Mouse (Mus musculus) hindbrain, embryonic 14.5 days (tissue): ENCODE measurements around the gene Ube2u. TPM values are rescaled to one million over a fixed set of nuclear protein-coding genes. Genes with fewer than 3 reads are reported as not detected.
"Not testable (repeated sequence)": the region's sequence is repeated elsewhere in the genome, so short reads cannot be mapped to it uniquely, and the experiment has no call there.

ENCODE experiments used
- ATAC-seq: fragments of 200-750 bp; cut with Nextera tagmentation; 2 replicates; pipeline ENCODE4 v1.8.0; 2017; ENCODE audit warnings: moderate number of reproducible peaks, mild to moderate bottlenecking, moderate TSS enrichment, moderate library complexity; ENCODE audit not compliant: low FRiP score
- DNase-seq: peaks from one replicate; pipeline ENCODE4 v3.0.0-alpha.2; 2015; ENCODE audit warnings: low spot score
- H3K27ac ChIP-seq: fragments of 300-500 bp; sonication (generic); 2 replicates; pipeline ENCODE4 v1.5.1; 2014; ENCODE audit warnings: mild to moderate bottlenecking, moderate library complexity
- H3K27me3 ChIP-seq: fragments of 300-500 bp; sonication (generic); 2 replicates; pipeline ENCODE4 v1.6.1; 2014; ENCODE audit warnings: mild to moderate bottlenecking, low read length, mixed read lengths; ENCODE audit not compliant: control insufficient read depth, insufficient read depth
- H3K36me3 ChIP-seq: fragments of 300-500 bp; sonication (generic); replicated peaks from 2 replicates; pipeline ENCODE4 v1.6.1; 2014; ENCODE audit not compliant: control insufficient read depth, insufficient read depth
- H3K4me1 ChIP-seq: fragments of 300-500 bp; sonication (generic); replicated peaks from 2 replicates; pipeline ENCODE4 v1.6.1; 2014; ENCODE audit warnings: antibody characterized with exemption, low read length, mixed read lengths; ENCODE audit not compliant: control insufficient read depth, insufficient read depth
- H3K4me2 ChIP-seq: fragments of 300-500 bp; sonication (generic); replicated peaks from 2 replicates; pipeline ENCODE4 v1.6.1; 2014; ENCODE audit warnings: mild to moderate bottlenecking, moderate library complexity
- H3K4me3 ChIP-seq: fragments of 300-500 bp; sonication (generic); replicated peaks from 2 replicates; pipeline ENCODE4 v1.5.1; 2014; ENCODE audit warnings: mild to moderate bottlenecking, low read length
- H3K9ac ChIP-seq: fragments of 300-500 bp; sonication (generic); 2 replicates; pipeline ENCODE4 v1.6.1; 2014
- H3K9me3 ChIP-seq: fragments of 300-500 bp; sonication (generic); 2 replicates; pipeline ENCODE4 v1.6.1; 2016; ENCODE audit warnings: low read length; ENCODE audit not compliant: control insufficient read depth
- WGBS: fragments of 180-500 bp; shearing (Covaris S2); extraction: QIAGEN DNeasy Blood & Tissue Kit; methylation state at CpG from one replicate; pipeline ENCODE4 v1.1.7; 2014; 5-methylcytosine and 5-hydroxymethylcytosine counted together
- polyA plus RNA-seq: library from polyadenylated mRNA; unstranded; fragments of >200 nt; fragmentation: Nextera tagmentation; extraction: Ambion mirVana; gene quantifications from 2 replicates; pipeline ENCODE4 v1.2.1, GENCODE M21; 2014

Gene Ube2u
- polyA plus RNA-seq, 1 experiment from 2014 or later = 0.66 TPM

GRCm38 (mm10) chr4:100498192-100498591 lies 19.5 kb downstream of the Ube2u start:
- Histone ChIP-seq H3K4me3 (no peak overlapping the region), H3K4me1 (no peaks in the 10 kb centered on the region), H3K27me3 (no peaks in the 10 kb centered on the region), H3K36me3 (no peaks in the 10 kb centered on the region), H3K27ac (no peak overlapping the region), H3K9ac (no peak overlapping the region), H3K9me3 (no peaks in the 10 kb centered on the region), H3K4me2 (no peak overlapping the region)
- 58% methylated on average over 6 of the region's 6 CpGs for WGBS
- DNase-seq (no peak), ATAC-seq (no peak)

- not testable (repeated sequence) for H3K4me3 ChIP-seq, H3K27ac ChIP-seq, DNase-seq, H3K27me3 ChIP-seq, H3K4me2 ChIP-seq, ATAC-seq, H3K4me1 ChIP-seq, H3K9me3 ChIP-seq, H3K36me3 ChIP-seq, H3K9ac ChIP-seq
- 83% methylated on average over 7 of the region's 7 CpGs for WGBS
Observed at GRCm38 (mm10) chr4:100499037-100499601, 20.5 kb downstream of the Ube2u start.

GRCm38 (mm10) chr4:100503337-100503736 lies 24.7 kb downstream of the Ube2u start:
- ATAC-seq = no peak
- Histone ChIP-seq H3K36me3 (no peaks in the 10 kb centered on the region), H3K9ac (no peak overlapping the region), H3K27ac (no peak overlapping the region), H3K4me2 (no peak overlapping the region), H3K4me3 (no peak overlapping the region), H3K9me3 (peaks cover 8% of the 10 kb centered on the region; the same call in 1 of the 2 replicates), H3K27me3 (no peaks in the 10 kb centered on the region), H3K4me1 (no peaks in the 10 kb centered on the region)
- no peak for DNase-seq
- WGBS = 84% methylated on average over 2 of the region's 2 CpGs

GRCm38 (mm10) chr4:100517646-100518045 lies 39.0 kb downstream of the Ube2u start:
- H3K4me2 ChIP-seq = no peak overlapping the region

GRCm38 (mm10) chr4:100522534-100522933 lies 43.9 kb downstream of the Ube2u start:
- Histone ChIP-seq H3K4me1 (peaks cover 3% of the 10 kb centered on the region; the same call in 1 of the 2 replicates), H3K27ac (no peak overlapping the region), H3K36me3 (no peaks in the 10 kb centered on the region), H3K9me3 (no peaks in the 10 kb centered on the region), H3K4me3 (no peak overlapping the region), H3K9ac (no peak overlapping the region), H3K4me2 (no peak overlapping the region), H3K27me3 (peaks cover 33% of the 10 kb centered on the region)
- whole genome bisulfite sequencing = 12% methylated on average over 6 of the region's 6 CpGs
- ATAC-seq (no peak), DNase-seq (no peak)

More at GRCm38 (mm10) chr4:100517646-100518045, 39.0 kb downstream of the Ube2u start:
- no peaks in the 10 kb centered on the region for H3K9me3 ChIP-seq
- ATAC-seq (no peak), DNase-seq (no peak)
- WGBS = 90% methylated on average over 2 of the region's 2 CpGs
- H3K27me3 ChIP-seq = no peaks in the 10 kb centered on the region
- H3K36me3 ChIP-seq = no peaks in the 10 kb centered on the region
- H3K9ac ChIP-seq = no peak overlapping the region
- H3K4me1 ChIP-seq = peaks cover 2% of the 10 kb centered on the region; the same call in 1 of the 2 replicates
- H3K4me3 ChIP-seq = no peak overlapping the region
- H3K27ac ChIP-seq = no peak overlapping the region

- peaks cover 49% of the 10 kb centered on the region for H3K27me3 ChIP-seq
- 53% methylated on average over 4 of the region's 4 CpGs for WGBS
- H3K27ac ChIP-seq = no peak overlapping the region
- ATAC-seq (no peak), DNase-seq (no peak)
- H3K4me1 ChIP-seq = peaks cover 8% of the 10 kb centered on the region; the same call in 1 of the 2 replicates
- no peaks in the 10 kb centered on the region for H3K9me3 ChIP-seq
- H3K4me3 ChIP-seq = no peak overlapping the region
- H3K4me2 ChIP-seq = no peak overlapping the region
- H3K9ac ChIP-seq = no peak overlapping the region
- no peaks in the 10 kb centered on the region for H3K36me3 ChIP-seq
Observed at GRCm38 (mm10) chr4:100524741-100525140, 46.1 kb downstream of the Ube2u start.

- Histone ChIP-seq H3K27ac (no peak overlapping the region), H3K4me3 (no peak overlapping the region), H3K36me3 (no peaks in the 10 kb centered on the region), H3K9me3 (no peaks in the 10 kb centered on the region), H3K9ac (no peak overlapping the region), H3K4me1 (peaks cover 8% of the 10 kb centered on the region; the same call in 1 of the 2 replicates), H3K27me3 (peaks cover 49% of the 10 kb centered on the region), H3K4me2 (no peak overlapping the region)
- no peak for DNase-seq
- 51% methylated on average over 6 of the region's 6 CpGs for WGBS
- ATAC-seq = no peak
Observed at GRCm38 (mm10) chr4:100526296-100526695, 47.6 kb downstream of the Ube2u start.

GRCm38 (mm10) chr4:100527086-100527485 lies 48.4 kb downstream of the Ube2u start:
- Histone ChIP-seq H3K27me3 (peaks cover 49% of the 10 kb centered on the region), H3K9ac (no peak overlapping the region), H3K4me1 (peaks cover 8% of the 10 kb centered on the region; the same call in 1 of the 2 replicates), H3K9me3 (no peaks in the 10 kb centered on the region), H3K36me3 (no peaks in the 10 kb centered on the region), H3K4me3 (no peak overlapping the region; the same call in 1 of the 2 replicates), H3K27ac (no peak overlapping the region), H3K4me2 (peak overlapping the region; percentile 41)
- DNase-seq (no peak), ATAC-seq (no peak)
- 25% methylated on average over 3 of the region's 3 CpGs for WGBS

- Histone ChIP-seq H3K9ac (no peak overlapping the region), H3K27ac (no peak overlapping the region), H3K4me2 (peak overlapping the region; percentile 41), H3K36me3 (no peaks in the 10 kb centered on the region), H3K27me3 (peaks cover 49% of the 10 kb centered on the region), H3K4me1 (peaks cover 6% of the 10 kb centered on the region; the same call in 1 of the 2 replicates), H3K4me3 (peak overlapping the region; percentile 6; the same call in 1 of the 2 replicates), H3K9me3 (no peaks in the 10 kb centered on the region)
- DNase-seq (peak; percentile 59), ATAC-seq (peak; percentile 55; the same call in 1 of the 2 replicates)
- WGBS = 5% methylated on average over 15 of the region's 15 CpGs
Observed at GRCm38 (mm10) chr4:100527554-100528001, 48.9 kb downstream of the Ube2u start.
